Mouse (Mus musculus) lung, postnatal 0 days (tissue): ENCODE data around the gene Gpd1.

Experiments
- CTCF ChIP-seq: IDR thresholded peaks from 2 replicates; pipeline ENCODE4 v1.5.1; 2016; ENCODE audit warnings: antibody characterized with exemption, mild to moderate bottlenecking
- EP300 ChIP-seq: IDR thresholded peaks from 2 replicates; pipeline ENCODE4 v1.6.1; 2016; ENCODE audit warnings: antibody characterized with exemption, mild to moderate bottlenecking, control low read depth

DNA sequence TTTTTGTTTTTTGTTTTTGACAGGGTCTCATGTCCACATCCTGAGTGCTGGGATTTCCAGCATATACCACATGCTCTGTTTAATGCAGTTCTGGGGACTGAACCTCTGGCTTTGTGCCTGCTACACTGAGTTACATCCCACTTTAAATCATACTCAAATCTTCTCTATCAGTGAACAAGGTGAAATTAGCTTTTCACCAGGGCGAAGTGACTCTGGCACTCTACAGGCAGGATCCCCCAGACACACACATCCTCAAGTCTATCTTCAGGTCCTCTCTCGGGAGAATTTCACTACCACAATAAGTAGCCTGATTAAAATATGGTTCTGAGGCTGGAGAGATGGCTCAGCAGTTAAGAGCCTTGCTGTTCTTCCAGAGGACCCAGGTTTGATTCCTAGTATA lies 9.2 kb downstream of the Gpd1 start:
- TF ChIP-seq CTCF (no peak), EP300 (no peak)
